Mouse (Mus musculus): Measurements from ENCODE around the gene Slc8a2. TPM values are rescaled to one million over a fixed set of nuclear protein-coding genes. Genes with fewer than 3 reads are reported as not detected.

Gene Slc8a2
- polyA plus RNA-seq, 1 experiment from 2014 or later: 0.29 TPM

DNA sequence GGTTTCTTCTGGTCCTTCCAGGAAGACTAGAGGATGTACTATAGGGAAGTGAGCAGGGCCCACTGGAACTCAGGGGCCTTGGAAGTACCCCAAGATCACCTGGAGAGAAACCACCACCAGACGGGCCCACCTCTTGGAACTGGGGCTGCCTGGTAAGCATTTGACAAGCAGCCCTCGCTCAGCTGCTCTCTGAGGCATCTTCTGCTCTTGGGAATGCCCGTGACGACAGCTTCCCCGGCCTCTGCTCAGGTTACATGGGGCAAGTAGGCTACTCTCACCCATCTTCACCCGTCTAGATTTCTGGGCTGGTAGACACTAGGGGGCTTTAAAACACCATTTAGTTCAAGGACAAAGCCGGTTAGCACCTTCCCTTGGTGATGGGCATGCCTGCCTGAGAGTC is 28.5 kb upstream of the Slc8a2 start:
- WGBS: 72% methylated on average over 7 of the region's 7 CpGs
- H3K4me3 ChIP-seq (ENCODE audit: low read depth, low read length): no peak overlapping the region
- peaks cover 11% of the 10 kb centered on the region for H3K4me1 ChIP-seq (ENCODE audit: control insufficient read depth, insufficient read depth, low read length)
- H3K36me3 ChIP-seq (ENCODE audit: control insufficient read depth, insufficient read depth, low read length): peaks cover 29% of the 10 kb centered on the region; the same call in 1 of the 2 replicates
- no peak overlapping the region for H3K9ac ChIP-seq (ENCODE audit: low read depth, low read length)
- H3K9me3 ChIP-seq (ENCODE audit: control insufficient read depth, low read length): no peaks in the 10 kb centered on the region
- H3K27me3 ChIP-seq (replicated peaks; ENCODE audit: control insufficient read depth, insufficient read depth, low read length): no peaks in the 10 kb centered on the region
- H3K4me2 ChIP-seq (ENCODE audit: low read depth, low read length): no peak overlapping the region
- ATAC-seq (ENCODE audit: low read depth) (no peak), DNase-seq (ENCODE audit: low spot score) (no peak)
- no peak overlapping the region for H3K27ac ChIP-seq (replicated peaks; ENCODE audit: low read depth, low read length)

DNA sequence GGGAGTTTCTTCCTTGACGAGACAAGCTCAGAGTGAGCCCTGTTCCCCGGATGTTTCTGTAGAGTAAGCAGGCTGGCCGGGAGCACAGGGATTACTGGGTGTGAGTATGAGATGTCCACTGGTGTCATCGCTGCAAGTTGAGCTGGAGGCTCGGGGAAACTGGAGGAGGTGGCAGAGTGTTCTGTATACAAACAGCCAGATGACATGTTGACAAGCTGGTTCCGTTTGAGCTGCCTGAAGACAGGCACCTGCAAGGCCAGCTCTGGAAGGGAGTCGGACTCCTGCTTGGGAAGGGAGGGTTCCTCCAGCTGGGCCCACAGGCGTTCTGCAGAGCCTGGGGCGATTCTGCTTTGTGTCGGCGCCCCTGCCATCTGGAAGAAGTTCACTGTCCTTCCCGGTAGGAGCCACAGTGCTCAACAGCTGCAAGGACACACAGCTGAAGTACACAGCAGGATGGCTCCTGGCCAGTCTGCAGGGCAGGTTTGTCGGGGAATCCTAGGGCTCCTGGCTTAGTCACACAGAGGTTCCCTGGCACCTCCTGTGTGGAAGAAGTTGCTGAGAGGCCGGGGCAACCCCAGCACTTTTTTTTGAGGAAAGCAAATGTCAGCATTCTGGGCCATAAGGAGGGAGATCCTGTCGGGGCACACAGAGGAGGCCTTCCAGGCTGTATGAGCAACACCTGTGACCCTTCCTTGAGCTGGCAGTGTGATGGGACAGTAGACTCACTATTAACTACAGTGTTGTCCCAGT is 27.7 kb upstream of the Slc8a2 start:
- Histone ChIP-seq H3K36me3 (ENCODE audit: control insufficient read depth, insufficient read depth, low read length) (peaks cover 31% of the 10 kb centered on the region; the same call in 1 of the 2 replicates), H3K9me3 (ENCODE audit: control insufficient read depth, low read length) (no peaks in the 10 kb centered on the region), H3K4me1 (ENCODE audit: control insufficient read depth, insufficient read depth, low read length) (peaks cover 11% of the 10 kb centered on the region), H3K4me3 (ENCODE audit: low read depth, low read length) (no peak overlapping the region), H3K27me3 (replicated peaks; ENCODE audit: control insufficient read depth, insufficient read depth, low read length) (no peaks in the 10 kb centered on the region), H3K4me2 (ENCODE audit: low read depth, low read length) (no peak overlapping the region), H3K27ac (replicated peaks; ENCODE audit: low read depth, low read length) (no peak overlapping the region), H3K9ac (ENCODE audit: low read depth, low read length) (0 out of 2 replicates have a peak overlapping the region, but pooled peaks have one; percentile 2)
- DNase-seq (ENCODE audit: low spot score) (no peak), ATAC-seq (ENCODE audit: low read depth) (no peak)
- 69% methylated on average over 12 of the region's 15 CpGs for WGBS

DNA sequence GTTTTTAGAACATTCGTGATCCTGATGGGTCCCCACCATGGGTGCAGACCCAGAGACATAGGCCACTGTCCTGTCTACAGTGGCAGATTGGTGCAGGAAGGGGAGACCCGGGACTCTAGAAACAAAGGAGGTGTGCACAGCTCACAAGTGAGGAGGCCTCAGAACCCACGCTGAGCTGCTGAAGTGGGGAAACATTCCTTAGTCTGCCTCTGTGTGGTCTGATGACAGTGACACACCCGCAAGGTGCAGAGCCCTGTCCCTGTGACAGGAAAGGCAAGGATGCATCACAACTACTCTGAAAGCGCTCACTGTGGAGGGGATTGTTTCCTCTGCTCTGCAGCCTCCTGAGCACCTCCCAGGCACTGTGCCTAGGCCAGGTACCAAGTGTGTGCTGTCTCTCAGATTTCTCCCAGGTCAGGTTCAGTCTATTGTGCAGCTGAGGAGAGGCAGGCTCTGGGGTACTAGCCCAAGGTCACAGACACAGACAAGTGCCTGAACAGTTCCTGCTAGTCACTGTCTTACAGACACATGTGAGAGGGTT is 26.9 kb upstream of the Slc8a2 start:
- H3K4me2 ChIP-seq (ENCODE audit: low read depth, low read length): no peak overlapping the region
- no peak for DNase-seq (ENCODE audit: low spot score)
- H3K4me1 ChIP-seq (ENCODE audit: control insufficient read depth, insufficient read depth, low read length): peaks cover 8% of the 10 kb centered on the region
- no peak overlapping the region for H3K9ac ChIP-seq (ENCODE audit: low read depth, low read length)
- no peaks in the 10 kb centered on the region for H3K27me3 ChIP-seq (replicated peaks; ENCODE audit: control insufficient read depth, insufficient read depth, low read length)
- peaks cover 39% of the 10 kb centered on the region; the same call in 1 of the 2 replicates for H3K36me3 ChIP-seq (ENCODE audit: control insufficient read depth, insufficient read depth, low read length)
- WGBS: 74% methylated on average over 5 of the region's 5 CpGs
- no peaks in the 10 kb centered on the region for H3K9me3 ChIP-seq (ENCODE audit: control insufficient read depth, low read length)
- no peak overlapping the region for H3K27ac ChIP-seq (replicated peaks; ENCODE audit: low read depth, low read length)
- H3K4me3 ChIP-seq (ENCODE audit: low read depth, low read length): no peak overlapping the region
- ATAC-seq (ENCODE audit: low read depth): no peak

DNA sequence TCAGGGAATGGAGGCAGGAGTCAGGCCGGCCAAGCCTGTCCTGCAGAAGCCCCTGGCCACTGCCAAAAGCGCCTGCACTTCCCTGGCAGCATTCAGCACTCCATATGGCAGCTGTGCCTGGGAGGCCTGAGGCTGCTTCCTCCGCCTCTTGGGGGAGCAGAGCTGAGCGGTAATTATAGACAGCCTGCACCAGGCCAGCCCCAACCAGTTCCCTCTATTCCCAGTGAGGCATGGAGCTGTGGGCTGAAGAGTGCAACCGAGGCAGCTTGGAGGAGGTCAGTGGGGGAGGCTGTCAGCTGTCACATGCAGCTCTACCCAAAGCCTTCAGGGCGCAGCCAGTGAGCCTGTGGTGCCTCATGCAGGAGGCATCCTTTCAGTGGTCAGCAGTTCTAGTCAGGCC is 25.9 kb upstream of the Slc8a2 start:
- ATAC-seq (ENCODE audit: low read depth) (peak; percentile 77), DNase-seq (ENCODE audit: low spot score) (peak; percentile 42)
- no peaks in the 10 kb centered on the region for H3K27me3 ChIP-seq (replicated peaks; ENCODE audit: control insufficient read depth, insufficient read depth, low read length)
- 64% methylated on average over 6 of the region's 6 CpGs for WGBS
- H3K4me3 ChIP-seq (ENCODE audit: low read depth, low read length): no peak overlapping the region
- peaks cover 50% of the 10 kb centered on the region for H3K36me3 ChIP-seq (ENCODE audit: control insufficient read depth, insufficient read depth, low read length)
- H3K4me2 ChIP-seq (ENCODE audit: low read depth, low read length): no peak overlapping the region
- no peaks in the 10 kb centered on the region for H3K9me3 ChIP-seq (ENCODE audit: control insufficient read depth, low read length)
- no peak overlapping the region for H3K9ac ChIP-seq (ENCODE audit: low read depth, low read length)
- peaks cover 8% of the 10 kb centered on the region for H3K4me1 ChIP-seq (ENCODE audit: control insufficient read depth, insufficient read depth, low read length)
- no peak overlapping the region for H3K27ac ChIP-seq (replicated peaks; ENCODE audit: low read depth, low read length)

DNA sequence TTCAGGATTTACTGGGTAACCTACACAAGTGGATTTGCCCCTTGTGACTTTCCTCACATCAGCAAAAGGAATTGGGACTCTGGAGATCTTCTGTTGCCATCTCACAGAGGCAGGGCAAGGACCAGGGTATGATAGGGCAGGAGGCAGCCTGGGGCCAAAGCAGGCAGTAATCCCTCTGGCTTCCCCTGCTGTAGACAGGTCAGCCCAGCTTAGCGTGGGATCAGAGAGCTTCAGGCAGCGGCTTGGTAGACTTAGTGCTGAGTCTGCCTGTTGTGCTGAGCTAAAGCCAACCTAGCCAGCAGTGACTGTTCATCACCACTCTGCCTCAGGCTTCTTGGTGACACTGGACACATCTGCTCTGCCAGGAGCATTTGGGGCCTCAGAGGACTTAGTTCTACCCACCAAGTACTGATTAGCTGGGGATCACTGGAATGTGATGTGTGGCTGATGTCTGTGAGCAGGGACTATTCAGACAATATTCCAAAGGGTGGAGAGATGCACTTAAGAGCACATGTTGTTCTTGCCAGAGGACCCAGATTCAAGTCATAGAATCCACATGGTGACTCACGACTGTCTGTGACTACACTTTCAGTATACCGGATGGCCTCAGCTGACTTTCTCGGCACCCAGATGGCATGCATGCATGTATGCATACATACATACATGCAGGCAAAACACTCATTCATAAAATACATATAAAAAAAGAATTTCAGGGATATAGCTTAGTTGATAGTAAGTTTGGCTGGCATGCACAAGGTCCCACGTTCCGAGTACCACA is 24.8 kb upstream of the Slc8a2 start:
- Histone ChIP-seq H3K9me3 (ENCODE audit: control insufficient read depth, low read length) (no peaks in the 10 kb centered on the region), H3K27ac (replicated peaks; ENCODE audit: low read depth, low read length) (no peak overlapping the region), H3K9ac (ENCODE audit: low read depth, low read length) (no peak overlapping the region), H3K4me1 (ENCODE audit: control insufficient read depth, insufficient read depth, low read length) (peaks cover 3% of the 10 kb centered on the region; the same call in 1 of the 2 replicates), H3K4me3 (ENCODE audit: low read depth, low read length) (no peak overlapping the region), H3K27me3 (replicated peaks; ENCODE audit: control insufficient read depth, insufficient read depth, low read length) (no peaks in the 10 kb centered on the region), H3K36me3 (ENCODE audit: control insufficient read depth, insufficient read depth, low read length) (peaks cover 60% of the 10 kb centered on the region), H3K4me2 (ENCODE audit: low read depth, low read length) (no peak overlapping the region)
- no peak for DNase-seq (ENCODE audit: low spot score)
- no peak for ATAC-seq (ENCODE audit: low read depth)
- 95% methylated on average over 7 of the region's 7 CpGs for WGBS

DNA sequence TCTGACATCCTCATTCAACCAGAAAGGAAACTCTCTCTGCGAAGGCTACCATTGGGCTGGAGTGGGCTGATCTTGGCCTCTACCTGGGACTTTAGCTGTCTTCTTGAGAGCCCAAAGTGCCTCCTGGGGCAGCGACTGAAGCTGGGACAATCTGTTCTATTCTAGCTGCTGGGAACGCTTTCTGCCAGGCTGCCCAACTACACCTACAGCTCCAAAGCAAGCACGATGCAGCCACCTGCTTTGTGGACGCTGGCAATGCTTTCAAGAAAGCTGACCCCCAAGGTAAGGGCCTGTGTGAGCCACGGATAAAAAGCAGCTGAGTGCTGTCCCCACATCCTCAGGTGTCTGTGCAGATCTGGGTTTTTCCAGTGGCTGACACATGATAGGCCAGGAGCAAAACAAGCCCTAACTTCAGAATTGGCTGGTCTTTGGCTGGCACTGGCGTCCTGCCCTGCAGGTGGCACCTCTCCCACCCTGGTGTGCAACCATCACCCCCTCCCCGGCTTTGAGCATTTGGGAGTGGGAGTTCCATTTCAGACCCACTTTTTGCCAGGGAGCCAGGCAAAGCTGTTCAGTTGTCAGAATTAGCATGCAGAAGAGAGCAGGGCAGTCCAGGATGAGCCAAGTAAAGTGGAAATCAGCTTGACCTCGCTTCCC is 20.6 kb upstream of the Slc8a2 start:
- Histone ChIP-seq H3K9me3 (ENCODE audit: control insufficient read depth, low read length) (no peaks in the 10 kb centered on the region), H3K36me3 (ENCODE audit: control insufficient read depth, insufficient read depth, low read length) (peaks cover 84% of the 10 kb centered on the region), H3K27me3 (replicated peaks; ENCODE audit: control insufficient read depth, insufficient read depth, low read length) (no peaks in the 10 kb centered on the region), H3K9ac (ENCODE audit: low read depth, low read length) (no peak overlapping the region), H3K4me3 (ENCODE audit: low read depth, low read length) (no peak overlapping the region), H3K4me1 (ENCODE audit: control insufficient read depth, insufficient read depth, low read length) (no peaks in the 10 kb centered on the region), H3K4me2 (ENCODE audit: low read depth, low read length) (no peak overlapping the region), H3K27ac (replicated peaks; ENCODE audit: low read depth, low read length) (no peak overlapping the region)
- ATAC-seq (ENCODE audit: low read depth): no peak
- WGBS: 87% methylated on average over 9 of the region's 9 CpGs
- no peak for DNase-seq (ENCODE audit: low spot score)

DNA sequence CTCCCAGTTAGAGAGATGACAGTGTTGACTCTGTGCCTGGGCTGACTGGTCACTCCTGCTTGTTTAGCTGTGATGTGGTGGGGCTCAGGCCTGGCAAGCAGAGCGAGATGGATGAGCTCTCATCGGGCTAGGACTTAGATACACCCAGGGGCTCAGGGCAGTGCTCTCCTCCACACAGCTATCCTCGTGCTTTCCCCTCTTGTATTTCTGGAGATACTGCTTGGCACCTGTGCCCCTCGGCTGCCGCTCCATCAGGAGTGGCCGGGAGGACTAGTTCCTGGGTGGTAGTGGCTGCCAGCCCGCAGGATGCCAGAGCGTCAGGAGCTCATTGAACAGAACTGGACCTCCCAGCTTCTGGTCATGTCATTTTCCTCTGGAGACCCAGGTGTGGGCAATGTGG is 19.5 kb upstream of the Slc8a2 start:
- no peak for DNase-seq (ENCODE audit: low spot score)
- WGBS: 94% methylated on average over 8 of the region's 8 CpGs
- no peak for ATAC-seq (ENCODE audit: low read depth)
- Histone ChIP-seq H3K9me3 (ENCODE audit: control insufficient read depth, low read length) (no peaks in the 10 kb centered on the region), H3K36me3 (ENCODE audit: control insufficient read depth, insufficient read depth, low read length) (peaks cover 85% of the 10 kb centered on the region), H3K27me3 (replicated peaks; ENCODE audit: control insufficient read depth, insufficient read depth, low read length) (no peaks in the 10 kb centered on the region), H3K4me1 (ENCODE audit: control insufficient read depth, insufficient read depth, low read length) (no peaks in the 10 kb centered on the region), H3K4me3 (ENCODE audit: low read depth, low read length) (no peak overlapping the region), H3K27ac (replicated peaks; ENCODE audit: low read depth, low read length) (no peak overlapping the region), H3K9ac (ENCODE audit: low read depth, low read length) (no peak overlapping the region), H3K4me2 (ENCODE audit: low read depth, low read length) (no peak overlapping the region)

DNA sequence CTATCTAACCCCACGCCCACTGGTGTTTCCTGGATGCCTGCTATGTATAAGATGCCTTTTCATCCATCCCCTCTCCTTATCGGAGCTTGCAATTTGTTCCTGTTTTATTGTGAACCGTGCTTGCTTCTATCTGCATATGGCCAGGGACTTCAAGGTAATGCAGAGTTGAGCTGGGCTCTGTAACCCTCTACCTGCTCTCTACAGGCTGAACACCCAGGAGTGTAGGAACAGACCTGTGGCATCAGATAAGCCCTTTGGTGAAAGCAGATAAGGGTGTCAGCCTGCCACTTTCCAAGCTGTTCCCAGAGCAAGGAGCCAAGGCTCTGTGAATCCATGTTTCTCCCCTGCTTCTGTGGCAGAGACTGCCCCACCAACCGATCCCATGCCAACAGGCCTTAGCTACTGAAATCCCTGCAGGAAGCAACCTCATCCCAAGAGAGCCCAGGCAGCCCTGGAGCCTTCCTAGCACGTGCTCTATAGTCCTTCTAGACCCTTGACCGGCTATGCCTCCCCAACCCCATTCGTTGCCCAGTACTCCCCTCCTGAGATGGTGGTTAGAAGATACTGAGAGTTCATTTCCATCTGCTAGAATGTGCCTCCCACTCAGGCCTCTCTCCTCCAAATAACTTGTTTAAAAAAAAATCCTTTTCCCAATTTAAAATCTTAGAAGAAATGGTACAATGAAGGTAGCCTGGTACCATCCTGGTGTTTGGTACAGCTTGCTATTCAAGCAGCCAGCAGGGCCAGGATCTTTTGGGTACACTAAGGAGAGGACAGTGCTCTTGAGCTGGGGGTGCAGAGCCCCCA is 18.1 kb upstream of the Slc8a2 start:
- Histone ChIP-seq H3K9me3 (ENCODE audit: control insufficient read depth, low read length) (no peaks in the 10 kb centered on the region), H3K36me3 (ENCODE audit: control insufficient read depth, insufficient read depth, low read length) (peaks cover 98% of the 10 kb centered on the region), H3K27ac (replicated peaks; ENCODE audit: low read depth, low read length) (no peak overlapping the region), H3K27me3 (replicated peaks; ENCODE audit: control insufficient read depth, insufficient read depth, low read length) (no peaks in the 10 kb centered on the region), H3K4me3 (ENCODE audit: low read depth, low read length) (no peak overlapping the region), H3K9ac (ENCODE audit: low read depth, low read length) (no peak overlapping the region), H3K4me2 (ENCODE audit: low read depth, low read length) (no peak overlapping the region), H3K4me1 (ENCODE audit: control insufficient read depth, insufficient read depth, low read length) (no peaks in the 10 kb centered on the region)
- WGBS: 91% methylated on average over 7 of the region's 7 CpGs
- ATAC-seq (ENCODE audit: low read depth) (no peak), DNase-seq (ENCODE audit: low spot score) (no peak)

Measured in embryonic facial prominence, embryonic 14.5 days (tissue).